Mouse (Mus musculus): ENCODE data around the gene Stx11. TPM values are rescaled to one million over a fixed set of nuclear protein-coding genes. Genes with fewer than 3 reads are reported as not detected.

Stx11 gene
- total RNA-seq, 2 experiments from 2014 or later = 0.46 to 0.47 TPM

DNA sequence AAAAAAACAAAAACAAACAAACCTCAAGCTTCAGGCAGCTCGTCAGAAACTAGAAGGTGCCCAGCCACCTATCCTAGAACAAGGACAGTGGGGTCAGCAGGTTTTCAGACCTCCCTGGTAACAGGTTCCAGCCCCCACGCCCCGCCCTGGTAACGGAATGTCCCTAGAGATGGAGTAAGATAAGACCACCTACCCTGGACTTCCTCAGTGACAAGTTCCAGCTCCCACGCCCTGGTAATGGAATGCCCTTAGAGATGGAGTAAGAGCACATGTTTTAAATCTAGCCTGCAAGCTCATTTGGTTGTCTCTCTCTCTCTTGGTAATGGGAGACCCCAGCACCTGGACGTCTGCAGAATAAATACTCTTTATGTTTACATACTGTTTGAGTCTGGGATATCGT, 48.3 kb downstream of the Stx11 start:
- no peak for DNase-seq (ENCODE audit: low spot score)

DNA sequence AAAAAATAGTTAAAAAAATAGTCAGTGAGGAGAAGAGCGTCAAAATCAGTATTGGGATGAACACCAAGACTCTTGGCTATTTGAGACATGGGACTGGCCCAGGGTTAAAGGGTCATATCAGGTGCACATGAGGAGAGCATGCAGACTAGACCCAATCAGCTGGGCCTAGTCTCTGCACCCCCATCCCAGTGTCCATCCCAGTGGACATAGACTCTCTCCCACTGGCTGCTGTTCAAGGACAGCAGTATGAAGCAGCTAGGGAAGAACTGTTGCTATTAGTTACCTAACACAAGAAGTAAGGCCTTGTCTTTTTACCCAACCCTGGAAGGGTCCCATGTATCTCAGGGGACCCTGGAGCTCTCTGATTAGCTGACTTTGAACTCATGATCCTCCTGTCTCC, 49.9 kb downstream of the Stx11 start:
- DNase-seq (ENCODE audit: low spot score) = no peak

DNA sequence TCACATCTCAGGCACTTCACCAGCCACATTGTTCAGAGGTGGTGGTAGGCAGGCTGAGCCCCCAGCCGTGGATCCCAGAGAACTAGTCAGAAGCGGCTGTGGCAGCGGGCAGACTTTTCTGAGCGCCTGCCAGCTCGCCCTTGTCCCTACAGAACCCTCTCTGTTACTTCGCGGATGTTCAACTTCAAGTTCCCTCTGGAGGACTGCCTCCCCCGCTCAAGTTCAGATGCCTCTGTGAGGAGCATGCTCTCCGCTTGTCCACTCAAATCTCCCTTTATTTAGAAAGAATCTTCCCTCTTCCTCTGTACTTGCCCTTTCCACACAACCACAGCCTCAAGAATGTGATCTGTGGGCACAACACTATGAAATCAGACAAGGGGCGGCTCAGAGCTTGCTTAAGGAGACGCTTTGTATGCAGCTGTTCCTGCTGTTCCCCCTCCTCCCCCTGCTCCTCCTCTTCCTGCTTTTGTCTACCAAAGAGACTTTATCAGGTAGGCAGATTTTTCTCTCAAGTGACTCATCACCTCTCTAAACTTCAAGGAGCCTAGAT, 52.0 kb downstream of the Stx11 start:
- DNase-seq (ENCODE audit: low spot score) = no peak

DNA sequence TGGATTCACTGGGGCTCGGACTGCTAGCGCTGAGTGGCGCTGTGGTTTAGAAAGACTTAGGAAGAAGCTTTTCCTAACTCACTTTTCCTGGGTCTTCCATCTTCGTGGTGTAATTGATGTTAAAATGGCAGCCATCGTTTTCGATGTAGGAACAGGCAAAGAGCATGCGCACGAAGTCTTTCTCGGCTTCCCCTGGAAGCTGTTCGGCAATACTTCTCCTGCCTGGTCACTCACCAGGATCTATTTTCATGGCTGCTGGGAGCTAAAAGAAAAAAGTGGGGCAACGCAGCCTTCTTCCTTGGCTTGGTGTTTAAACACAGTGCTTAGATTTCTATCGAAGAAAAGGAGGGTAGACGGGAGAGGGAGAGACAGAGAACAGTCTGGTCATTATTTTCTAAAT, 52.6 kb downstream of the Stx11 start:
- DNase-seq (ENCODE audit: low spot score) = no peak

DNA sequence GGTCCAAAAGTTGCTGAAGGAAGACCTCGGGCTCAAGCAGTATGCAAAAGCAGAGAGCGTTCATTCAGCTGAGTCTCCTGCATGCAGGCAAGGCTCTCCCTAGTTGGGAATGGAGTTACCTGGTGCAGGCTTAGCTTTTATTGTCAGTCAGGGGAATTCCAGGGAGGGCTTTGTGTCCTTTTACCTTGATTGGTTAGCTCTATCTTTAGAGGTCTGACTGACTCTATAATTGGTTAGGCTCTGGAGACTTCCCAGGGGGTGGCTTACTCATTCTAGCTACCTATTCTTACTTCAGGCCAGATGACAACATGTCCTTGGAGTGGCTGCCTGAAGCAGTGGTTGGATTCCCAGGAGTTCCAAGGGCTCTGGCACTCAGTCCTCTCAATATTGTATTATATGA, 54.2 kb downstream of the Stx11 start:
- DNase-seq (ENCODE audit: low spot score) = no peak

DNA sequence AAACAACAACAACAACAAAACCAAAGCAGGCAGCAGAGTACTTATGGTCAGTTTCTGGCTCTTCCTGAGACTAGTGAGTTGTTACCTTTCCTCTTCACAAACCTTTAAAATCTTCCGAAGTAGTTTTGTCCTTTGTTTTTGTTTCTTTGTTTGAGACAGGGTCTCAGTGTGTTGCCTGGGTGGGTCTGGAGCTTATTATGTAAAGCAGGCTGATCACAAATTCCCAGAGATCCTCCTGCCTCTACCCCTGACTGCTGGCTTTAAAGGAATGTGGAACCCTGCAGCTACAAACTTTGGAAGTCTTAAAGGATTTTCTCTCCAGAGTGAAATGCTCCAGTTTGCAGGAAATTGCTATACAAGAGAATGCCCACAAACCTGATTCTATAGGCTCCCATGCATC, 54.9 kb downstream of the Stx11 start:
- no peak for DNase-seq (ENCODE audit: low spot score)

DNA sequence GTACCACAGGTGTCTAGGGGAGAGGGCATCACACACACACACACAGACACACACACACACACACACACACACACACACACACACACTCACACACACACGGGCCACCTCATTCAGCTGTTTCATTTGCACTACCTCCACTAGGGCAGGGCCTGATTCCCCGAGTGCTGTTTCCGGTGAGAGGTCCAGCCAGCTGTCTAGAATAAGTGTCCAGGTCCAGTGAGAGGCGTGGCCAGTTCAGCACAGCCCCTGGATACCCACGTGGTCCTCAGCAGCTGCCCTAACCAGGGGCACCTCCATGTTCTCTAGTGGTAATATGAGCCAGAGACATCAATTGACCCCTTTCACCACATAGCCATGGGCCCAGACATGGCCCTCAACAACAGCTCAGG, 60.0 kb downstream of the Stx11 start:
- DNase-seq (ENCODE audit: low spot score) = no peak

DNA sequence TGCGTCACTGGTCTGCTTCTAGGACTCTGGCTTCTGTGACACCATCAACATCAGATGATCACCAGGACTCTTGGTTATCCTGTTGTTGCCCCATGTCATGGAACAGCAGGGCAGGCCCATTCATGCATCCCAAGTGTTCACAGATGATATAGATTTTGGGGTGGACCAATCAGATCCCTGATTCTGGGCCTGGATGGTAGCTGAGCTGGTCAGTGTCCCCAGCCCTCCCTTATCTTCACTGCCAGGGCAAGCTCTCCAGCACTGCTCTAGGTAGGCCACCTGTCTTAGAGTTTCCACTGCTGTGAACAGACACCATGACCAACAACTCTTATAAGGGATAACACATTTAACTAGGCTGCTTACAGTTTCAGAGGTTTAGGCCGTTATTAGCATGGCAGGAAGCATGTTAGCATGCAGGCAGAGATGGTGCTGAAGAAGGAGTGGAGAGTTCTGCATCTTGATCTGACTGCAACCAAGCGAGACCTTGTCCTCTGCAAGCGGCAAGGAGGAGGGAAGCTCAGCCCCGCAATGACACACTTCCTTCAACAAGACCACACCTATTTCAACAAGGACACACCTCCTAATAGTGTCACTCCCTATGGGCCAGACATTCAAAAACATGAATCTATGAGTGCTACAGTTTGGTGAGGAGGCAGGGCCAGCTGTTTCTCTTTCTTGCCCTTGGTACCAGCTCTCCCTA, 60.5 kb downstream of the Stx11 start:
- no peak for DNase-seq (ENCODE audit: low spot score)

DNA sequence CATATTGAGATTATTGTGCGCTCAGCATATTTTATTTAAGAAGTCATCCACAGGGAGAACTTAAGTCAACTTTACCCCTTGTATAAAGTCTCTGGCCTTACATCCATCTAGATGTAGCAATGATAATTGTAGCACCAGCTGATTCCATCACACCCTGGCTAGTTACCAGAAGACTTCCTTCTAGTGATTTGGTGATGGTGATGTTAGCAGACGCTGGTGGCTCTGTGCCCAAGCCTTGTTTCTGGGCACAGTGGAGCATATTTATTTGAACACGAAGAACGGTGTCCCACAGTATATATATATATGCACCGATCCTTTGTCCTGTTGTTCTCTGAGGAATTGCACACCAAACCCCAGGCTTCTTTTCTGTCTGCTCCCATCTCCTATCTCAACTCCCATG, 64.2 kb downstream of the Stx11 start:
- no peak for DNase-seq (ENCODE audit: low spot score)

DNA sequence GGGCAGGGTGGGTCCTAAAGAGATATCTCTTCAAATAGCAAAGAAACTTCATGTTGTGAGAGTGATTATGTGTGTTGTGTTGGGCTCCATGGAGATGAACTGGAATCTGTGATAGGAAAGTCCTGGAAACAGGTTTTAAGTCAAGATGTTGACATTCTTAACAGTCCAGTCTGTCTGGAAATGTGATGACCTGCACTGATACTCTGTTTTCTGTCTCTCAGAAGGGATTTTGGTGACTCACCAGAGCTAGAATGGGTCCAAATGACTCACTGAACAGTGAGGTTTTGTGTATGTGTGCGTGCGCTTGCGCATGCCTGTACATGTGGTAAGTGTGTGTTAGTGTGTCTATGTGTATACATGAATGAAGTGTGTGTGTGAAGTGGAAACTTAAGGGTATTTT, 70.8 kb downstream of the Stx11 start:
- no peak for DNase-seq (ENCODE audit: low spot score)

DNA sequence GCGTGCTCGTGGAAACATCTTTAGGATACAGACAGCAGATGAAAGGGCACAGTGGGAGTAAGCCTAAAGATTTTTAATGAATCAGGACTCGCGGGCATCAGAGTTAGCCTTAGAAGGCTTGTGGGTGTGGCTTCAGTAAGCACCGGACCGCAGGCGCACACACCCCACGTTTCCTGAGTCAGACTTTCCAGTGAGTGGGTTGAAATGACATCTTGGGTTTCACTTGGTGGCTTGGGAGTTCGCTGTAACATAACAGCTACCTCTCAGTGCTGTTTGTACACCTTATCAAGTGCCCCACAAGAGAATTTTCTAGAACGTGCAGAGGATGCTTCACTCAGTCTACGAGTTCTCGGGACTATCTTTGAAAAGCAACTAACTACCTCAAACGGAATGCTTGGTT, 75.7 kb downstream of the Stx11 start:
- DNase-seq (ENCODE audit: low spot score) = no peak

Other genes with a start within 250 kb of the Stx11 start
- 10 to 100 TPM; 17.6 to 20.4 TPM for gene Utrn, start 94.9 kb downstream of the Stx11 start, total RNA-seq (2021)
- gene Sf3b5, start 41.0 kb upstream of the Stx11 start, total RNA-seq (2021) = 1 to 10 TPM; 5.2 to 5.7 TPM
- gene Plagl1, start 96.2 kb upstream of the Stx11 start, total RNA-seq (2021) = 1 to 10 TPM in 1 of 2 experiments, under 1 TPM in 1; 0.88 to 1.1 TPM
- not detected for gene Zc2hc1b, start 213.7 kb upstream of the Stx11 start, total RNA-seq (2021)
- gene Ltv1, start 228.9 kb upstream of the Stx11 start, total RNA-seq (2021) = 10 to 100 TPM; 24.9 to 31.5 TPM